Mouse (Mus musculus) intestine, postnatal 0 days (tissue): Measurements from ENCODE around the gene Evx2. TPM values are rescaled to one million over a fixed set of nuclear protein-coding genes. Genes with fewer than 3 reads are reported as not detected.

Experiments
- ATAC-seq: fragments of 200-750 bp; cut with Nextera tagmentation; 2 replicates; pipeline ENCODE4 v1.8.0; 2017; ENCODE audit warnings: mild to moderate bottlenecking, moderate TSS enrichment, moderate library complexity
- H3K27ac ChIP-seq: fragments of 300-500 bp; sonication (generic); 2 replicates; pipeline ENCODE4 v1.5.1; 2014; ENCODE audit warnings: mild to moderate bottlenecking, low read depth, low read length, moderate library complexity
- H3K27me3 ChIP-seq: fragments of 300-500 bp; sonication (generic); replicated peaks from 2 replicates; pipeline ENCODE4 v1.6.1; 2014; ENCODE audit warnings: low read length, mixed read lengths; ENCODE audit not compliant: control insufficient read depth, insufficient read depth
- H3K36me3 ChIP-seq: fragments of 300-500 bp; sonication (generic); 2 replicates; pipeline ENCODE4 v1.6.1; 2014; ENCODE audit warnings: mild to moderate bottlenecking, moderate library complexity; ENCODE audit not compliant: control insufficient read depth, insufficient read depth
- H3K4me1 ChIP-seq: fragments of 300-500 bp; sonication (generic); replicated peaks from 2 replicates; pipeline ENCODE4 v1.6.1; 2014; ENCODE audit warnings: antibody characterized with exemption, low read length, mixed read lengths; ENCODE audit not compliant: control insufficient read depth, insufficient read depth
- H3K4me2 ChIP-seq: fragments of 300-500 bp; sonication (generic); replicated peaks from 2 replicates; pipeline ENCODE4 v1.6.1; 2014; ENCODE audit warnings: low read depth, mild to moderate bottlenecking, moderate library complexity
- H3K4me3 ChIP-seq: fragments of 300-500 bp; sonication (generic); 2 replicates; pipeline ENCODE4 v1.5.1; 2014; ENCODE audit warnings: low read depth, low read length
- H3K9ac ChIP-seq: fragments of 300-500 bp; sonication (generic); 2 replicates; pipeline ENCODE4 v1.6.1; 2014; ENCODE audit warnings: mild to moderate bottlenecking, low read depth, low read length
- H3K9me3 ChIP-seq: fragments of 300-500 bp; sonication (generic); 2 replicates; pipeline ENCODE4 v1.6.1; 2016; ENCODE audit warnings: mixed run types; ENCODE audit not compliant: control insufficient read depth
- CTCF ChIP-seq: sonication (generic); IDR thresholded peaks from 2 replicates; pipeline ENCODE4 v1.5.1; 2016; ENCODE audit warnings: low read depth, mild to moderate bottlenecking, control low read depth, antibody characterized with exemption, moderate library complexity
- WGBS: fragments of 180-500 bp; shearing (Covaris S2); extraction: QIAGEN DNeasy Blood & Tissue Kit; methylation state at CpG from one replicate; pipeline ENCODE4 v1.1.7; 2014; 5-methylcytosine and 5-hydroxymethylcytosine counted together
- polyA plus RNA-seq: library from polyadenylated mRNA; unstranded; fragments of >200 nt; fragmentation: Nextera tagmentation; extraction: Ambion mirVana; gene quantifications from 2 replicates; pipeline ENCODE4 v1.2.1, GENCODE M21; 2015

Gene Evx2
- polyA plus RNA-seq, 1 experiment from 2014 or later, result not detected

DNA sequence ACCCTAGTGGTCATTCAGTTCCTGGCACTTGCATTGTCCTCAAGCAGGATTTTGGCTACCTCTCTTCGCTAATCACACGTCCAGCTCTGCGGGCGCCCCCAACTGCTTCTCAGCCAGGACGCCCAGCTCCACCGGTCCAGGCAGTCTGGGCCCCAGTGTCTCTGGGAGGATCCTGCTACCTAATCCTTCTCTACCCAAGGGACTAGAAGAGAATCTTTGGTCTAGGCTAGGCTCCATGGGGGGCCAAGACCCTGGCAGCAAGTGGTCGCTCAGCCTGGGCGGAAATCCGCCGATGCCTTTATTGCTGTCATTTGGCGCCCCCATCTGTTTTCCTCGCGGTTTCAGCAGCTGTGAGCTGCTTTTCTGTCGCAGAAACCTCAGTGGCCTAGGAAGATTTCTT lies 2.3 kb upstream of the Evx2 start:
- Histone ChIP-seq H3K4me2 (0 out of 2 replicates have a peak overlapping the region, but pooled peaks have one; percentile 33), H3K9me3 (no peaks in the 10 kb centered on the region), H3K9ac (no peak overlapping the region), H3K4me1 (no peaks in the 10 kb centered on the region), H3K4me3 (peak overlapping the region; percentile 6; the same call in 1 of the 2 replicates), H3K27me3 (peaks cover 97% of the 10 kb centered on the region), H3K36me3 (no peaks in the 10 kb centered on the region), H3K27ac (no peak overlapping the region)
- no peak for ATAC-seq
- WGBS, result 1% methylated on average over 14 of the region's 14 CpGs
- peak; percentile 66 for TF ChIP-seq CTCF

- Histone ChIP-seq H3K4me1 (no peaks in the 10 kb centered on the region), H3K27ac (no peak overlapping the region), H3K4me2 (no peak overlapping the region), H3K36me3 (no peaks in the 10 kb centered on the region), H3K9ac (no peak overlapping the region), H3K27me3 (peaks cover 97% of the 10 kb centered on the region), H3K9me3 (no peaks in the 10 kb centered on the region), H3K4me3 (no peak overlapping the region)
- WGBS, result 4% methylated on average over 30 of the region's 30 CpGs
- ATAC-seq, result no peak
- TF ChIP-seq CTCF, result no peak
Observed at GRCm38 (mm10) chr2:74660421-74661375, 1.3 kb upstream of the Evx2 start.

GRCm38 (mm10) chr2:74658667-74659371 lies 538 bp downstream of the Evx2 start:
- Histone ChIP-seq H3K27me3 (peaks cover 98% of the 10 kb centered on the region), H3K27ac (no peak overlapping the region), H3K36me3 (no peaks in the 10 kb centered on the region), H3K4me3 (peak overlapping the region; percentile 9; the same call in 1 of the 2 replicates), H3K9ac (no peak overlapping the region), H3K4me2 (no peak overlapping the region), H3K9me3 (no peaks in the 10 kb centered on the region), H3K4me1 (no peaks in the 10 kb centered on the region)
- no peak for ATAC-seq
- 3% methylated on average over 47 of the region's 47 CpGs for WGBS
- TF ChIP-seq CTCF, result no peak

DNA sequence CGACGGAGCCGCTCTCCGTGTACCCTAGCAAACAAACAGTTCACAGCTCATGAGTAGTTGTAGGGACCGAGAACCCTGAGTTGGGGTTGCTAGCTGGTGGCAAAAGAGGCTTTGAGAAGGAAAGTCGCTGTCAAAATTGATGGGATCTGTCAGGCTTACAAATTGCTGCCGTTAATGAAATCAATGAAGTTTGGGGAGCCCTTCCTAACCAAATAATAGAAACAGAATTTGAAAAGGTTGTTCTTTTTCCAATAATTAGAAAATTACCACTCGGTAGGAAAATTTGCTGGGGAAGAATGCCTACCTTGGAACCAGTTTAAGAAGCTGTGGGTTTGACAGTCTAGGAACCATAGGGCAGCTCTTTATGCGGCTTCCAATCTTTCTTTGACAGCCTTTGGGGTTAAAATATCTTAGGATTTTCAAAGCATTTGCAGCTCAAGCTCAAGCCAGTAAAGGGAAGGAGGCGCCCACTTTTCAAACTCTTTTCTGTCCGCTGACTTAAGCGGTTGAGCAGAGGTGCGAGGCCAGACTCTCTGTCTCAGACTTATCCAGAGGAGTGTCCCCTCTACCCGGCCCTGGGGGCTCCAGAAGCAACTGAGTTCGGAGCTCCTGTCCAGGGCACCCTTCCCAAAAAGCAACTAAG lies 1.2 kb downstream of the Evx2 start:
- Histone ChIP-seq H3K27me3 (peaks cover 95% of the 10 kb centered on the region), H3K27ac (no peak overlapping the region), H3K36me3 (no peaks in the 10 kb centered on the region), H3K9ac (no peak overlapping the region), H3K4me3 (peak overlapping the region; percentile 27), H3K4me2 (peak overlapping the region; percentile 41), H3K9me3 (no peaks in the 10 kb centered on the region), H3K4me1 (no peaks in the 10 kb centered on the region)
- TF ChIP-seq CTCF, result no peak
- ATAC-seq, result no peak
- WGBS, result 5% methylated on average over 15 of the region's 15 CpGs

DNA sequence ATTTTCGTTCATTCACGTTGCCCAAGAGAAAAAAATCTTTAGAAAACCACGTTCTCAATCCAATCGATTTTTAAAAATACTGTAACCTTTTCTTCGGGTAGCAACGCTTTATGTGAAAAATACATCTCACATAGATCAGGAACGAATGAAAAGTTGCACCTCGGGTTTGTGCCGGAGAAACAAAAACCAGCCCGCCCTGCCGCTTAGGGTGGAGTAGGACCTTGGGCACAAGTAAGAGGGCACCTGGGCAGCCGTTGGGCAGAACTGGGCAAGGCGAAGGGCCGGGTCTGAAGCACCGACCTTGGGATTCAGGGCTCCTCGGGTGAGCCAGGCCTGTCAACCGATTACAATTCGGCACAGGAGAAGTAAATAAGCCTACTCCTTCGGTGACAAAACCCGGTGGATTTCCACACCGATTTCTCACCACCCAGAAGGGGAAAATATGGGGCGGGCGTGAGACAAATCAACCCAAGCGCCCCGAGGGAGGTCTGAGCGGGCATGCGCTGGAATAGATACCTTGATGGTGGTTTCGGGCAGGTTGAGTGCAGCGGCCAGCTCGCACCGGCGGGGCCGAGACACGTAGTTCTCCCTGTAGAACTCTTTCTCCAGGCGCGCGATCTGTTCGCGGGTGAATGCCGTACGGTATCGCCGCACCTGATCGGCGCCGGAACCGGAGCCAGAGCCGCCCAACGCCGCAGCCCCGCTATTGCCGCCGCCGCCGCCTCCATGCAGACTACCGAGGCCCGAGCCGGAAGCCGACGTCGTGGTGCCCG lies 1.9 kb downstream of the Evx2 start:
- ATAC-seq, result no peak
- no peak for TF ChIP-seq CTCF

More for the DNA sequence above, 1.9 kb downstream of the Evx2 start:
- Histone ChIP-seq H3K27ac (no peak overlapping the region), H3K4me2 (peak overlapping the region; percentile 41), H3K9ac (no peak overlapping the region), H3K9me3 (no peaks in the 10 kb centered on the region), H3K27me3 (peaks cover 94% of the 10 kb centered on the region), H3K4me3 (peak overlapping the region; percentile 27), H3K4me1 (no peaks in the 10 kb centered on the region), H3K36me3 (no peaks in the 10 kb centered on the region)
- WGBS, result 3% methylated on average over 62 of the region's 62 CpGs
